Mouse (Mus musculus): ENCODE data around the gene Slc7a3. TPM values are rescaled to one million over a fixed set of nuclear protein-coding genes. Genes with fewer than 3 reads are reported as not detected.

Gene Slc7a3
- polyA plus RNA-seq, 1 experiment from 2014 or later: 0.61 TPM

Other genes with a start within 250 kb of the Slc7a3 start
- not detected in 2 replicates for gene Tex11, start 26.4 kb downstream of the Slc7a3 start, polyA plus RNA-seq (2016; fragmentation: Nextera tagmentation; extraction: Ambion mirVana)
- 56.8 and 57.2 TPM in 2 replicates for gene Snx12, start 136.5 kb upstream of the Slc7a3 start, polyA plus RNA-seq (2016; fragmentation: Nextera tagmentation; extraction: Ambion mirVana)
- 0.86 and 1.0 TPM in 2 replicates for gene Foxo4, start 168.5 kb upstream of the Slc7a3 start, polyA plus RNA-seq (2016; fragmentation: Nextera tagmentation; extraction: Ambion mirVana)
- gene Gm614, start 178.0 kb upstream of the Slc7a3 start, polyA plus RNA-seq (2016; fragmentation: Nextera tagmentation; extraction: Ambion mirVana): not detected in 2 replicates
- 3.1 and 4.1 TPM in 2 replicates for gene Il2rg, start 182.2 kb upstream of the Slc7a3 start, polyA plus RNA-seq (2016; fragmentation: Nextera tagmentation; extraction: Ambion mirVana)
- gene Gm20489, start 183.0 kb upstream of the Slc7a3 start, polyA plus RNA-seq (2016; fragmentation: Nextera tagmentation; extraction: Ambion mirVana): not detected in 2 replicates
- 40.0 and 40.4 TPM in 2 replicates for gene Med12, start 188.0 kb upstream of the Slc7a3 start, polyA plus RNA-seq (2016; fragmentation: Nextera tagmentation; extraction: Ambion mirVana)
- 28.3 and 34.2 TPM in 2 replicates for gene Nlgn3, start 213.1 kb upstream of the Slc7a3 start, polyA plus RNA-seq (2016; fragmentation: Nextera tagmentation; extraction: Ambion mirVana)

Measured in midbrain, embryonic 12.5 days (tissue).